Mouse (Mus musculus) CH12.LX (cell line): ENCODE measurements around the gene Ggact. TPM values are rescaled to one million over a fixed set of nuclear protein-coding genes. Genes with fewer than 3 reads are reported as not detected.

Source experiments
- DNase-seq: peaks from one replicate; pipeline ENCODE4 v3.0.0-alpha.2; 2013; ENCODE audit errors: extremely low read depth
- H3K27ac ChIP-seq: 2 replicates; pipeline ENCODE4 v1.5.1; 2012; ENCODE audit warnings: low read depth, mild to moderate bottlenecking, control low read depth, moderate library complexity; ENCODE audit not compliant: insufficient read depth
- H3K27me3 ChIP-seq: replicated peaks from 2 replicates; pipeline ENCODE3; 2012; ENCODE audit warnings: inconsistent platforms
- H3K36me3 ChIP-seq, 2 experiments: replicated peaks in 1 of 2; 2 replicates each; pipeline versions ENCODE3 to v1.6.1; 2012; ENCODE audit warnings: inconsistent platforms in 1 of 2, low read length in 1 of 2, mild to moderate bottlenecking in 1 of 2, mixed read lengths in 1 of 2, moderate library complexity in 1 of 2; ENCODE audit not compliant: control insufficient read depth in 1 of 2, insufficient read depth in 1 of 2
- H3K4me1 ChIP-seq, 2 experiments: 2 replicates each; pipeline ENCODE4 v1.6.1; 2012; ENCODE audit warnings: inconsistent platforms in 1 of 2, moderate library complexity in 1 of 2; ENCODE audit not compliant: insufficient read depth in 2 of 2, control insufficient read depth in 1 of 2
- H3K4me2 ChIP-seq: 2 replicates; pipeline ENCODE4 v1.6.1; 2012; ENCODE audit warnings: low read depth, mild to moderate bottlenecking, control low read depth; ENCODE audit not compliant: poor library complexity, insufficient read depth, severe bottlenecking
- H3K4me3 ChIP-seq, 3 experiments: fragments of 150-350 bp in 1 of 3; sonication (generic) in 1 of 3; replicated peaks in 1 of 3; 2 replicates each; pipeline versions ENCODE3 to v1.5.1; 2011 to 2012; ENCODE audit warnings: low read depth in 2 of 3, low read length in 2 of 3, mild to moderate bottlenecking in 2 of 3, moderate library complexity in 2 of 3, control low read depth in 1 of 3, improper control_type of control experiment in 1 of 3, inconsistent platforms in 1 of 3, mixed read lengths in 1 of 3; ENCODE audit not compliant: poor library complexity in 1 of 3
- H3K79me2 ChIP-seq: replicated peaks from 2 replicates; pipeline ENCODE4 v1.6.1; 2012; ENCODE audit warnings: mild to moderate bottlenecking, moderate library complexity; ENCODE audit not compliant: control insufficient read depth, poor library complexity, insufficient read depth, severe bottlenecking; ENCODE audit errors: extremely low read depth
- H3K9ac ChIP-seq: 2 replicates; pipeline ENCODE4 v1.6.1; 2012; ENCODE audit warnings: low read depth, mild to moderate bottlenecking, control low read depth, moderate library complexity; ENCODE audit not compliant: insufficient read depth
- H3K9me3 ChIP-seq: replicated peaks from 2 replicates; pipeline ENCODE3; 2012; ENCODE audit warnings: low read length, inconsistent platforms, mixed read lengths
- CHD1 ChIP-seq: IDR thresholded peaks from 2 replicates; pipeline ENCODE4 v1.6.1; 2012; ENCODE audit warnings: low read depth, low read length, improper control_type of control experiment, inconsistent platforms
- CHD2 ChIP-seq: IDR thresholded peaks from 2 replicates; pipeline ENCODE4 v1.6.1; 2011; ENCODE audit warnings: low read length, improper control_type of control experiment
- CTCF ChIP-seq, 2 experiments: IDR thresholded peaks in 1 of 2; conservative IDR thresholded peaks in 1 of 2; 2 replicates each; pipeline ENCODE4 v1.5.1; 2011 to 2012; ENCODE audit warnings: low read depth in 2 of 2, low read length in 2 of 2, improper control_type of control experiment in 1 of 2, inconsistent platforms in 1 of 2, mild to moderate bottlenecking in 1 of 2, moderate library complexity in 1 of 2
- E2F4 ChIP-seq: IDR thresholded peaks from 2 replicates; pipeline ENCODE4 v1.6.1; 2011; ENCODE audit warnings: low read depth, low read length, improper control_type of control experiment; ENCODE audit not compliant: insufficient replicate concordance
- EP300 ChIP-seq: IDR thresholded peaks from 2 replicates; pipeline ENCODE4 v1.6.1; 2011; ENCODE audit warnings: low read length, improper control_type of control experiment
- ETS1 ChIP-seq: conservative IDR thresholded peaks from 2 replicates; pipeline ENCODE4 v1.6.1; 2012; ENCODE audit warnings: low read depth, mild to moderate bottlenecking, inconsistent platforms, low read length, improper control_type of control experiment, moderate library complexity
- GABPA ChIP-seq: IDR thresholded peaks from 2 replicates; pipeline ENCODE4 v1.6.1; 2012; ENCODE audit warnings: low read depth, low read length, improper control_type of control experiment, inconsistent platforms; ENCODE audit not compliant: insufficient replicate concordance
- HCFC1 ChIP-seq: IDR thresholded peaks from 2 replicates; pipeline ENCODE4 v1.6.1; 2012; ENCODE audit warnings: low read depth, mild to moderate bottlenecking, inconsistent platforms, low read length, improper control_type of control experiment
- IRF4 ChIP-seq: IDR thresholded peaks from 2 replicates; pipeline ENCODE4 v1.6.1; 2014; ENCODE audit warnings: low read depth, mild to moderate bottlenecking, inconsistent platforms, low read length, improper control_type of control experiment
- KAT2A ChIP-seq: IDR thresholded peaks from 2 replicates; pipeline ENCODE4 v1.6.1; 2012; ENCODE audit warnings: low read length, improper control_type of control experiment, inconsistent platforms; ENCODE audit not compliant: insufficient replicate concordance
- MAFK ChIP-seq: IDR thresholded peaks from 2 replicates; pipeline ENCODE4 v1.6.1; 2011; ENCODE audit warnings: low read length, improper control_type of control experiment; ENCODE audit not compliant: insufficient replicate concordance
- MAX ChIP-seq: IDR thresholded peaks from 2 replicates; pipeline ENCODE4 v1.6.1; 2011; ENCODE audit warnings: low read length, improper control_type of control experiment
- MAZ ChIP-seq: IDR thresholded peaks from 2 replicates; pipeline ENCODE4 v1.6.1; 2012; ENCODE audit warnings: low read depth, mild to moderate bottlenecking, inconsistent platforms, low read length, improper control_type of control experiment, moderate library complexity
- MXI1 ChIP-seq: IDR thresholded peaks from 2 replicates; pipeline ENCODE4 v1.6.1; 2011; ENCODE audit warnings: mild to moderate bottlenecking, low read depth, low read length, improper control_type of control experiment
- NELFE ChIP-seq: IDR thresholded peaks from 2 replicates; pipeline ENCODE4 v1.6.1; 2011; ENCODE audit warnings: low read depth, low read length, improper control_type of control experiment
- NRF1 ChIP-seq: IDR thresholded peaks from 2 replicates; pipeline ENCODE4 v1.6.1; 2014; ENCODE audit warnings: low read depth, mild to moderate bottlenecking, inconsistent platforms, low read length, improper control_type of control experiment, moderate library complexity
- POLR2A ChIP-seq: IDR thresholded peaks from 2 replicates; pipeline ENCODE4 v1.6.1; 2011; ENCODE audit warnings: low read depth, mild to moderate bottlenecking, improper control_type of control experiment, low read length
- POLR2AphosphoS2 ChIP-seq: IDR thresholded peaks from 2 replicates; pipeline ENCODE4 v1.6.1; 2011; ENCODE audit warnings: low read depth, low read length, improper control_type of control experiment
- RAD21 ChIP-seq: IDR thresholded peaks from 2 replicates; pipeline ENCODE4 v1.6.1; 2011; ENCODE audit warnings: low read depth, mild to moderate bottlenecking, low read length, improper control_type of control experiment, moderate library complexity
- SMC3 ChIP-seq: IDR thresholded peaks from 2 replicates; pipeline ENCODE4 v1.6.1; 2011; ENCODE audit warnings: low read depth, low read length, improper control_type of control experiment
- TCF12 ChIP-seq: IDR thresholded peaks from 2 replicates; pipeline ENCODE4 v1.6.1; 2014; ENCODE audit warnings: low read depth, mild to moderate bottlenecking, inconsistent platforms, low read length, improper control_type of control experiment
- UBTF ChIP-seq: IDR thresholded peaks from 2 replicates; pipeline ENCODE4 v1.6.1; 2012; ENCODE audit warnings: low read depth, mild to moderate bottlenecking, inconsistent platforms, low read length, improper control_type of control experiment, moderate library complexity
- USF1 ChIP-seq: IDR thresholded peaks from 2 replicates; pipeline ENCODE4 v1.6.1; 2014; ENCODE audit warnings: low read depth, mild to moderate bottlenecking, inconsistent platforms, low read length, improper control_type of control experiment
- dilution Hi-C: fragments of 300-500 bp; cut with MboI; formaldehyde crosslinking; loops from 2 replicates; pipeline ENCODE4 v1.14.3; 2020; ENCODE audit warnings: low sequenced_read_pairs; ENCODE audit not compliant: extremely low pct_unique_long_range_greater_than_20kb, extremely low pct_ligation_motif_present
- in situ Hi-C: fragments of 300-500 bp; cut with MboI; formaldehyde crosslinking; loops from 3 replicates; pipeline ENCODE4 v1.14.3; 2019; ENCODE audit warnings: low sequenced_read_pairs, low pct_ligation_motif_present, low pct_unique_long_range_greater_than_20kb, mixed read lengths
- polyA plus RNA-seq: library from polyadenylated mRNA; unstranded; fragments of >175 nt; gene quantifications from 2 replicates; pipeline ENCODE4 v1.2.1, GENCODE M21; 2012; ENCODE audit warnings: low read depth; ENCODE audit not compliant: insufficient read length
- total RNA-seq, 2 experiments: library from RNA; depleted of rRNA; stranded (reverse); fragments of 300-350 nt in 1 of 2; fragments of >200 nt in 1 of 2; gene quantifications; 2 replicates each; pipeline ENCODE4 v1.2.3; 2012 to 2014

The Ggact gene
- total and polyA plus RNA-seq, 3 experiments, result 30.6 to 40.3 (median 31.7) TPM

DNA sequence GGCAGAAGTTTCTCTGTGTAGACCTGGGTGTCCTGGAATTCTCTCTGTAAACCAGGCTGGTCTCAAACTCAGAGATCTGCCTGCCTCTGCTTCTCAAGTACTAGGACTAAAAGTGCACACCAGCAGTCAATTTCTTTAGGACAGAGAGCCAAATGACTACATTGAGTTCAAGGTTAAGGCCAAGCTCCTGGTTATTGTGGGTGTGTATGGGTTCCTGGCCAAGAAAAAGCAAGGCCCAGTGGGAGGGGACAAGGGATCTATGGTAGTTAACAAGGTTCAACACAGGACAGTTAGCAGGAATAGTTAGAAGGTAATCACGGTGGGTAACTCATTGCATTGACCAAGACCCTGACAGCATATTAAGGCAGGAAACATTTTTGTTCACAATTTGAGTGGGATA lies 8.6 kb downstream of the Ggact start:
- Histone ChIP-seq H3K27me3 (no peaks in the 10 kb centered on the region), H3K9me3 (no peaks in the 10 kb centered on the region), H3K36me3 (peaks cover 17 to 67% of the 10 kb centered on the region in 2 experiments), H3K27ac (no peak overlapping the region), H3K4me2 (no peak overlapping the region), H3K4me1 (no peaks in the 10 kb centered on the region), H3K79me2 (0 out of 2 replicates have a peak, but pooled peaks cover 6% of the 10 kb centered on the region), H3K4me3 (no peak overlapping the region), H3K9ac (no peak overlapping the region)
- in situ Hi-C loops, result no loop called here
- dilution Hi-C loops, result no loop called here
- TF ChIP-seq POLR2AphosphoS2, result no peak
- TF ChIP-seq MAFK, result no peak
- no peak for TF ChIP-seq EP300
- no peak for TF ChIP-seq CHD2
- TF ChIP-seq ETS1, result no peak
- no peak for TF ChIP-seq HCFC1
- TF ChIP-seq CTCF (conservative IDR thresholded peaks at IDR 0.05 in 1 of 2, IDR thresholded peaks at IDR 0.05 in 1 of 2; ENCODE audit: low read depth in 2 of 2, low read length in 2 of 2), result no peak
- no peak for TF ChIP-seq TCF12
- no peak for TF ChIP-seq USF1
- no peak for TF ChIP-seq NRF1
- no peak for TF ChIP-seq UBTF
- no peak for TF ChIP-seq MAZ
- no peak for TF ChIP-seq POLR2A
- no peak for TF ChIP-seq E2F4
- TF ChIP-seq NELFE, result no peak
- no peak for TF ChIP-seq MAX
- no peak for TF ChIP-seq KAT2A
- no peak for DNase-seq

DNA sequence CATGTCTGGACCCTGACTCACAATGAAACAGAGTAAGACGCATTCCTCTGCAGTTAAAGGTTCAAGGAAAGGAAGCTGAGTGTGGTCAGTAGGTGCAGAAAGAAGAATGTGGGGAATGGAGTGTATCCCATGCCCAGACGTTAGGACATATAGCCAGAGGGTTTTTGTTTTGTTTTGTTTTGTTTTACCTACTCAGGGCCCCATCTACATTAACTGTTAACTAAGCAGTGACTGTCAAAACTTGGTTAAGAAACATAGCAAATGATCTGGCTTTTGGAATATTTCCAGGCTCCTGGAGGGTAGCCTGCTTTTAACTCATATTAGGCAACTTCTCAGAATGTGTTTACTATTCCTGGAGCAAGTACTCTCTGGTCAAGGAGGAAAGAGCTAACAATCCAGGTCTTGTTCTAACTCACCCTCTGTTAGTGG lies 9.6 kb downstream of the Ggact start:
- no peak overlapping the region for H3K4me3 ChIP-seq
- no peak for DNase-seq
- no peaks in the 10 kb centered on the region for H3K4me1 ChIP-seq
- H3K9me3 ChIP-seq, result no peaks in the 10 kb centered on the region
- H3K79me2 ChIP-seq, result 0 out of 2 replicates have a peak, but pooled peaks cover 6% of the 10 kb centered on the region
- in situ Hi-C loops (no loop called here), dilution Hi-C loops (no loop called here)
- no peak overlapping the region for H3K9ac ChIP-seq
- no peaks in the 10 kb centered on the region for H3K27me3 ChIP-seq
- TF ChIP-seq CHD1, result no peak
- TF ChIP-seq IRF4, result no peak
- TF ChIP-seq CTCF (conservative IDR thresholded peaks at IDR 0.05 in 1 of 2, IDR thresholded peaks at IDR 0.05 in 1 of 2; ENCODE audit: low read depth in 2 of 2, low read length in 2 of 2), result no peak
- no peak for TF ChIP-seq RAD21
- TF ChIP-seq POLR2A, result no peak
- TF ChIP-seq SMC3, result no peak
- no peak for TF ChIP-seq MXI1
- TF ChIP-seq GABPA, result no peak
- H3K36me3 ChIP-seq, result peaks cover 17 to 71% of the 10 kb centered on the region in 2 experiments
- H3K4me2 ChIP-seq, result no peak overlapping the region
- no peak overlapping the region for H3K27ac ChIP-seq
